Mouse (Mus musculus) spleen, adult 10 weeks (tissue): Measurements from ENCODE around the gene Vmn1r175. TPM values are rescaled to one million over a fixed set of nuclear protein-coding genes. Genes with fewer than 3 reads are reported as not detected.

Source experiments
- polyA plus RNA-seq: library from polyadenylated mRNA; stranded (reverse); fragments of 350-450 nt; fragmentation: Illumina TruSeq; extraction: RNeasy Lipid Tissue Mini Kit (QIAGEN cat#74804); gene quantifications from one replicate; pipeline ENCODE4 v1.2.3, GENCODE M21; 2015; ENCODE audit warnings: low replicate concordance; ENCODE audit not compliant: insufficient read depth

The Vmn1r175 gene
- not detected for polyA plus RNA-seq

GRCm38 (mm10) chr7:23810543-23810942, at the start of gene Vmn1r175:
Gene Vmn1r175 (minus strand): TSS chr7:23810643.

GRCm38 (mm10) chr7:23837272-23837671, 26.8 kb upstream of the Vmn1r175 start, which contains the start of gene Vmn1r176:
Gene Vmn1r176 (minus strand): TSS chr7:23837372.

Other genes starting within 250 kb of the Vmn1r175 start
- not detected for gene Vmn1r169, start 235.1 kb downstream of the Vmn1r175 start, polyA plus RNA-seq
- gene Vmn1r170, start 204.5 kb downstream of the Vmn1r175 start, polyA plus RNA-seq, result not detected
- gene Vmn1r171, start 179.9 kb downstream of the Vmn1r175 start, polyA plus RNA-seq, result not detected
- not detected for gene Vmn1r172, start 152.3 kb downstream of the Vmn1r175 start, polyA plus RNA-seq
- gene Vmn1r173, start 109.9 kb downstream of the Vmn1r175 start, polyA plus RNA-seq, result not detected
- gene Vmn1r174, start 58.4 kb downstream of the Vmn1r175 start, polyA plus RNA-seq, result not detected
- gene Vmn1r176, start 26.7 kb upstream of the Vmn1r175 start, polyA plus RNA-seq, result not detected
- gene Vmn1r177, start 55.8 kb upstream of the Vmn1r175 start, polyA plus RNA-seq, result not detected
- gene Vmn1r178, start 81.4 kb upstream of the Vmn1r175 start, polyA plus RNA-seq, result not detected
- not detected for gene Vmn1r179, start 116.3 kb upstream of the Vmn1r175 start, polyA plus RNA-seq
- gene Vmn1r180, start 140.0 kb upstream of the Vmn1r175 start, polyA plus RNA-seq, result not detected
- gene Vmn1r181, start 164.0 kb upstream of the Vmn1r175 start, polyA plus RNA-seq, result not detected
- not detected for gene V1rd19, start 191.0 kb upstream of the Vmn1r175 start, polyA plus RNA-seq
- not detected for gene Vmn1r183, start 242.6 kb upstream of the Vmn1r175 start, polyA plus RNA-seq